Mouse (Mus musculus): ENCODE measurements at regions not wholly inside any gene's neighbourhood (a gene's known extent, or its start where the extent isn't known, plus 50 kb on each side); places are given as distances from the start of the nearest gene placed in this dataset.

DNA sequence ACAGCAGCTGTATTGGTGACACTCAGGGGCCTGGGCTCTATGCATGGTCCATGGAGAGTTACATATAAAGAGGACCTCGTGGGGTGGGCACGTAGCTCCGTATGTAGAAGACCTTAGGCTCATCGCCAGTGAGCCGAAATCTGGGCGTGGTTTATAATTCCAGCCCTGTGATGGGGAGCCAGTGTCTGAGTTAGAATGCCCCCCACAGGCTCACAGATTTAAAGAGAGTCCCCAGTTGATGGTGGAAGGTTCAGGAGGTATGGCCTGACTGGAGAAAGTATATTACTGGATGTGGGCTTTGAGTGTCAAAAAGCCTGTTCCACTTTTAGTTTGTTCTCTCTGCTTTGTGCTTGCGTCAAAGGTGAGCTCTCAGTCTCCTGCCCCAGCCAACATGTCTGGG, 54.8 kb downstream of the 1700122O11Rik start:
- no peak for DNase-seq (ENCODE audit: low spot score)

DNA sequence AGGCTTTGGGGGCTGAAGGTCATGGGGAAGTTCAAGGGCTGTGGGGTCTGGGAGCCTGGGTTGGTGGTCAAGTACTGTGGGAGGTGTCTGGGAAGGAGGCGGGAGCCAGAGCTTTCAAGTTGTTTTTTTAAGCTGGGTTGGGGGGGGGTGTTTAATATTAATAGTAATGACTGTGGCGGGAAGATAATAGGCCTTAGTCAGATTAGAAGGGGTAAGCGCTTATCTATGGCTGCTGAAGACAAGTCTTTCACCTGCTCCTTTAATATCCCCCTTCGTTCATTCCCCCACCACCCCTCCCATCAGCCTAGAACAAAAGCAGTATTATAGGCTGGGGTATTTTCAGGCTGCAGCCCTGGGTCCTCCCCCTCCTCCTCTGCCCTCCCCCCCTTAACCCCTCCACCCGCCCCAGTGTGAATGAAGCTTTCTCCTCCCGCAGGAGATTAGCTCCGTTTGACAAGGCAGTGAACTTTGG, 56.5 kb downstream of the 1700122O11Rik start:
- no peak for DNase-seq (ENCODE audit: low spot score)

DNA sequence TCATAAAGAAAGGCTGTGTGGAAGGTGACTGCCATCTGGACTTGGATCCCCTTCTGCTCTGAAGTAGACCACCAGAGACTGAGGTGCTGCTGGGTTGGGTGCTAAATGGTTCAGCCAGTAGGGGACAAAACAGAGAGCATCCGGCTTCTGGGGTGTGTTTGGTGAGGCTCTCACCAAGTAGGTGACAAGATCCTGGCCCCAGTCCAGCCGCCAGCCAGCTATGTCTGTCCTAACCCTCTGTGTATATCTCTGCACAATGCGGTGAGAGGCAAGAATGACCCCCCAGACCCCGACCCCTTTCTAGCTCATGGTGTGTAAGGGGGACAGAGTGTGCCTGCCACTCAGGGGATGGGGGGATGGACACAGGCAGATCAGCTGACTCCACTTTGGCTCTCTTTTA, 54.8 kb upstream of the Foxp4 start:
- DNase-seq (ENCODE audit: low spot score), result peak; percentile 68

DNA sequence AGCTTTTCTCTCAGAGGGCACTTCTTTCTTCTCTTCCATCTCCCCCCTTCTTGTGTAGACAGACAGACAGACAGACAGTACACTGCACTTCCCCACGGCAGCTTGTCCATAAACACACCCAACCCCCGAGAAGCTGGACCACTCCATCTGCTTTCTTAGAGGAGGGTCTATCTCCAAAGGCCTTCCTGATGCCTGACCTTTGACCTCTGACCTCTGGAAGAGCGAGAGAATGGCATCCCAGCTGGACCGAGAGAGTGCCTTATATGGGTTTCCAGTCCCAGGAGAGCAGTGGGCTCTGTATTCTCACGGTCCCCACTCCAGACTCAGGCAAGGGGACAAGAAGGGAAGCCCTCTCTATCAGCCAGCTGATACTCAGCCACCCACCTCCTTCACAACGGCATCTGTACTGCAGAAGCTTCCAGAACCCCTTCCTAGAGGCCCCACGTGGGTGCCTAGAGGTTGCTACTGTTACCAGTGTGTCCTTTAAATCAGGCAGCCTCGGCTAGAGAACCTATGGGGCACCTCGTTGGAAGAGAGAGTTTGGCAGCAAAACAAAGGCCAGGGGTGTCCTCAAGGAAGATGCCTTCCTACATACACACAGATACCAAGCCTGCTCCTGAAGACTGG, 54.1 kb upstream of the Foxp4 start:
- no peak for DNase-seq (ENCODE audit: low spot score)

DNA sequence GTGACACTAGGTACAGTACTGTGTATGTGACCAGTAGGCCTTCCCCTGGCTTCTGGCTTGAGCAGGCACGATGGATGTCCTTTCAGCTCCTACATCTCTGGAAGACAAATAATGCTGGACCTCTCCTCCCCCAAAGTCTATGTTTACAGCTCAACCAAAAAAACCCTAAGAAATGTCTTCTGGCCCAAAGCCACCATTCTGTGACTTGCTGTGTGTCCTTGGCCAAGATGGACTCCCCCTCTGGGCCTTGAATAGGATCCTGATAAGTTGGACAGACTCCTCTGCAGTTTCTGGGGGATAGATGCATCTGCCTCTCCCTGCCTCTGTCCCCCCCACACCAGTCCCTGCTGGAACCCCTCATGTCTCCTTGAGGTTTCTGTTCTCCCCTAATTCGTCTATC, 53.6 kb upstream of the Foxp4 start:
- no peak for DNase-seq (ENCODE audit: low spot score)

DNA sequence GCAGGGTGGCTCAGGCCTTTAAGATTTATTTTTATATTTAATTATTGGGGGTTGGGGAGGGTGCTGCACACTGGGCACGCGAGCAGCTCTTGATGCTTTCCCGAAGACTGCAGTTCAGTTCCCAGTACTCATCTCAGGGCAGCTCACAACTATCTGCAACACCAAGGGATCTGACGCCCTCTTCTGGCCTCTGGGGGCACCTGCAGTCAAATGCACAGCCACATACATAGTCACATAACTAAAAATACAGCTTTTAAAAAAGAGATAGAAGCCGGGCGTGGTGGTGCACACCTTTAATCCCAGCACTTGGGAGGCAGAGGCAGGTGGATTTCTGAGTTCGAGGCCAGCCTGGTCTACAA, 52.5 kb upstream of the Foxp4 start:
- DNase-seq (ENCODE audit: low spot score), result no peak

DNA sequence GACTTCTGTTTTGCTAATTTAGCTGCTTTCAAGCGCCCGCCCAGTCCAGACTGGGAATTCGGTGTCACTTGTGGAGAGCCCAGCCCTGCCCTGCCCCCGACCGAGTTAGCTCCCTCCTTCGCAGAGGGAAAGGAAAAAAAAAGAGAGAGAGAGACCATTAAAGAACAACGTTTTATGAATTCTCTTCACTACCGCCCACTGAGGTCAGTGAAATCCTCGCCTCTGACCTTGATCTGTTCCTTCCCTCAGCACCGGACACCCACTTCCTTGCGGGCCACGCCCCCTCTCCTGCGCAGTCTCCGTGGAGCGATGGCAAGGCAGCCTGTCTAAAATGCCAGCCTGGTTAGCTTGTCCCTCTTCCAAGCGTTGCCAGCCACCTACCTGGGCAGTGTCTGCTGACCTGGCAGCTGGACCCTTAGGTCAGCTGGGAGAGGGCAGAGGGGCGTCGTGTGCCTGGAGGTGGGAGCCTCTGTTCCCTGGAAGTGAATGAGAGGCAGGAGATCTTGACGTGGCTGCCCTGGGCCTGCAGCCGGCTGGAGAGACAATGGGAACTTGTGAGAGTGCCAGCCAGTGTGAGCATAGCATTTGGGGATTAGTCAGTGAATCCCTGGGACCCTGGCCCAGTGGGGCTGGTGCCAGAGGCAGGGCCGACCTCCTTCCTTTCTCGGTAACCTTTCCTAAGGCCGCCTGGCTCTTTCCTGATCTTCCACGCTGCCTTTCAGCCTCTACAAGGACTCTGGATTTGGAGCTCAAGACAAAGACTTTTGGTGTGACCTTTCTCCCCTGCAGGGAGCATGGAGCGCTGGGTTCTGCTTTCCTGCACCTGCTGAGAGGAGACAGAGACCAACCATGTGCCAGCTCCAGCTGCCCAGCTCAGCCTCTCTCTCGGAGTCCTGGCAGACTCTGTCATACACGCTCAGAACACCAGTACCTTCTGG, 51.9 kb upstream of the Foxp4 start:
- peak; percentile 82 for DNase-seq (ENCODE audit: low spot score)

DNA sequence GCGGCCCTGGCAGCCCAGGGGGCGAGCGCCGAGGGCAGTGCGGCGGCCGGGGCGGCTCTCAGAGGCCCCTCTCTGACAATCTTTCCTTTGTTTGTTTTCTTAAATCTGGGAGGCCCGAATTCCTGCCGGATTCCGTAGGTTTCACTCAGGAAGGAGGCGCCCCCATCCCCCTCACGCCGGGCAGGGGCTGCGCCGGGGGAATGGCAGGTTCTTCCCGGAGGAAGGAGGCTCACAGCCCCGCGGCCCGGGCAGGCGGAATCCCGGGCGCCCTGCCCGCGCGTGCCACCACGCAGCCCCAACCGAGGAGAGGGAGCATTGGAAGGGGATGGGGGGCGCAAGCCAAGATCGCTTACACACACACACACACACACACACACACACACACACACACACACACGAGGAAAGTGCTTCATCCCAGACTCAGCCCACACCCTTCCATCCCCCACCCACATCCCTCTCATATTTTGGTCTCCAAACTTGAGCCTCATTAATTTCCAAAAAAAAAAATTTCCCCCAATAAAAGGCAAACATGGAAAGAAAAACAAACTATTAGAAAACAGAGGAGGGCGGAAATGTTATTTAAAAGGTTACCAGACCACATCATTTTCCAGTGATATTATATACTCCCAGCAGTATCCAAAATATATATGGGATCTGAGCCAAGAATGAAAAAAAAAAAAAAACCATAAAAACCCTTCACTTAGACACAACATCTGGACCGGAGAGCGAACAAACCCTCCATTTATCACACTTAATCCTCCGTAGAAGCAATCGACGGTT, 51.0 kb upstream of the Foxp4 start:
- DNase-seq (ENCODE audit: low spot score), result peak; percentile 78

DNA sequence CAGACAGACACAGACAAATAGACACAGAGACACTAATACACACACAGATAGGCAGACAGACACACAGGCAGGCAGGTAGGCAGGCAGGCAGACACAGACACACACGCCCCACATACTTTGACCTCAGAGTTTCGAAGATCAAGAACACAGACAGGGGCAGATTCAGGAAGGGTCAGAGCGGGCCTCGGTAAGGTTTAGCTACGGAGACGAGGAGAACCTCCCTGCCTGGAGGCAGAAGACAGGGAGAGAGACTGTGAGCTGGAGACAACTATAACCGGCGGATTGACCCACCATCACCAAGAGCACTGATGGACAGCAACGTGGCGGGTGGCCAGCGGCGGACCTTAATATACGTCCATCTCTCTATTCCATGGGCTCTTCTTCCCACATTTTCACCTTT, 50.1 kb upstream of the Foxp4 start:
- peak; percentile 58 for DNase-seq (ENCODE audit: low spot score)
